Mouse (Mus musculus): Measurements from ENCODE around the gene Ranbp10. TPM values are rescaled to one million over a fixed set of nuclear protein-coding genes. Genes with fewer than 3 reads are reported as not detected.

Gene Ranbp10
- 9.6 and 11.4 TPM in 2 replicates for polyA plus RNA-seq (2016; fragmentation: Nextera tagmentation; extraction: Ambion mirVana)

DNA sequence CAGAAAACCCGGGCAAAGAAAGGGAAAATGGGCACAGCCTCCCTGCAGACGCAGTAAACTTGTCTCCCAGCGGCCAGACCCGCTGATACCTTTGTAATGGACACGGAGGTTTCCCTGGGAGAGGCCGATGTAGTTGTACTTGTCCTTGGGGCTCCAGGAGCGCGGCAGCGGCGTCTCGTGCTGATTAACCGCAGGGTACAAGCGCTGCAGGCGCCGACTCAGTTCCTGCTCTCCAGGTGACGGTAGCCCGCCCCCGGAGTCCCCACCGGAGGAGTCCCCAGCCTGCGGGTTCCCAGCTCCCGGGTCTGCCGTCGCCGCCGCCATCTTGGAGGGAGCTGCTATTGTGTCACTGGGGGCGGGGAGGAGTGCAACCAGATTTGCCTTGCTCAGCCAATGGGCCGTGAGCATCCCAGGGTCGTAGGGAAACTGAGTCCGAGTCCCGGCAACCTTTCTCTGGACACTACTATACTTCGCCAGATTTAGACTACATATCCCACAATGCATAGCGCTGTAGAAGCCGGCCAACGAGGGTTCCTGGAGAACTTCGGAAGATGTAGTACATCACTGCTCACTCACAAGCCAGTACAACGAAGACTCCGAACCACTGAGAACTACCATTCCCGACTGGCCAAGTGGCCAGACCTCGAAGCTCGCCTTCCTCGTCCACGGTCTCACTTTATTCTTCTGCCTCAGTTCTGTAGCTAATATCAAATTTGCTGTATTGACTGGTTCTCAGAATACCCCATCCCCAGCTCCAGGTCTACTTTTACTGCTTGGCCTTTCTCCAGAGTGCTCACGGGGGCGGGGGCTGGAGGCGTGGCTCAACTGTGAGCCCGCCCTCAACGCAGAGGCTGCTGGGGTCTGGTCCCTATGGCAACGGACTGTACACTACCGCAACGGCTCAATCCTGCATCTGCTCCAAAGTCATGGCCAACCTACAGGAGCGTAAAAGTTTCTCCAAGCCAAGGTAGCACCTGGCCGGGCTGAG, at the start of gene Ranbp10, which contains the start of gene Tsnaxip1:
TSS of gene Ranbp10 (minus strand) at position 490 of the 988 bp plus-strand sequence.
TSS of gene Tsnaxip1 (plus strand) at position 871 of the 988 bp plus-strand sequence.
- peaks cover 38% of the 10 kb centered on the region for H3K36me3 ChIP-seq
- H3K4me3 ChIP-seq: peak within 1 kb of the TSS; percentile 97
- WGBS: under 1% methylated on average over 52 of the region's 52 CpGs
- H3K4me1 ChIP-seq: peaks cover 20% of the 10 kb centered on the region
- H3K27ac ChIP-seq (replicated peaks): peak within 1 kb of the TSS; percentile 94
- no peaks in the 10 kb centered on the region for H3K9me3 ChIP-seq (replicated peaks)
- H3K27me3 ChIP-seq (ENCODE audit: low read depth, poor library complexity, severe bottlenecking): no peaks in the 10 kb centered on the region
- peak; percentile 96 for DNase-seq (ENCODE audit: low spot score)

- no peaks in the 10 kb centered on the region for H3K27me3 ChIP-seq (ENCODE audit: low read depth, poor library complexity, severe bottlenecking)
- no peak overlapping the region for H3K27ac ChIP-seq (replicated peaks)
- no peaks in the 10 kb centered on the region for H3K9me3 ChIP-seq (replicated peaks)
- peaks cover 94% of the 10 kb centered on the region for H3K36me3 ChIP-seq
- 87% methylated on average over 6 of the region's 6 CpGs for WGBS
- no peak for DNase-seq (ENCODE audit: low spot score)
- H3K4me3 ChIP-seq: no peak overlapping the region
- no peaks in the 10 kb centered on the region for H3K4me1 ChIP-seq
Observed at GRCm38 (mm10) chr8:105874301-105874700, 47.2 kb upstream of the Ranbp10 start.

DNA sequence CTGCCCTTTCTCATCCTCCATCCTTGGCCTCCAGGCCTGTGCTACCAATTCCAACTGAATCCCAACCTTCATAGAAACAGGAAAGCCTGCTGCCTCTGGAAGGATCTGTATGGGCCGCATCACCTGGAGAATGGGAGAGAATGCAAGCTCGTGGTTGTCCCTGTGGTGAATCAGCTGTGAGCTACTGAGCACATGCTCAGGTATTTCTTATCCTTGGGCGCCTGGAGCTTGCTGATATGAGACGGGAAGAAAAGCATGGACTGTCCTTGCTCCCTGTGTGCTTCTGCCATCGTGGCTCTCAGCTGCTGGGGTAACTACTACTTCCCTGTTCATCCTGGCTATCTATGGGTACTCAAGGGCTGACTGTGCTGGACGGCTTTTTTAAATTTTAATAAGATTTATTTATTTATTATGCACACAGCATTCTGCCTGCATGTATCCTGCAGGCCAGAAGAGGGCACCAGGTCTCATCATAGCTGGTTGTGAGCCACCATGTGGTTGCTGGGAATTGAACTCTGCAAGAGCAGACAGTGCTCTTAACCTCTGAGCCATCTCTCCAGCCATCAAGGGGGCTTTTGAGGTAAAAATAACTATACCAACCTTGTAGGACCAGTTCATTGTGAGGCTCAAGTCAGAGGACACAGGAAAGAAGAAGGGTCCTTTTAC, 39.3 kb upstream of the Ranbp10 start:
- DNase-seq (ENCODE audit: low spot score): no peak
- peaks cover 87% of the 10 kb centered on the region for H3K36me3 ChIP-seq
- no peak overlapping the region for H3K4me3 ChIP-seq
- no peaks in the 10 kb centered on the region for H3K27me3 ChIP-seq (ENCODE audit: low read depth, poor library complexity, severe bottlenecking)
- peaks cover 22% of the 10 kb centered on the region for H3K4me1 ChIP-seq
- 88% methylated on average over 6 of the region's 6 CpGs for WGBS
- H3K9me3 ChIP-seq (replicated peaks): no peaks in the 10 kb centered on the region
- H3K27ac ChIP-seq (replicated peaks): no peak overlapping the region

GRCm38 (mm10) chr8:105861951-105862350, 34.8 kb upstream of the Ranbp10 start:
- 10% methylated on average over 1 of the region's 1 CpGs for WGBS
- Histone ChIP-seq H3K4me3 (peak overlapping the region; percentile 69), H3K9me3 (replicated peaks) (no peaks in the 10 kb centered on the region), H3K27me3 (ENCODE audit: low read depth, poor library complexity, severe bottlenecking) (no peaks in the 10 kb centered on the region), H3K4me1 (peaks cover 61% of the 10 kb centered on the region), H3K27ac (replicated peaks) (peak overlapping the region; percentile 99; the same call in 1 of the 2 replicates), H3K36me3 (peaks cover 68% of the 10 kb centered on the region)
- no peak for DNase-seq (ENCODE audit: low spot score)

GRCm38 (mm10) chr8:105860143-105860981, 33.2 kb upstream of the Ranbp10 start, which contains the start of gene Nutf2:
Gene Nutf2, plus strand, starts transcription at chr8:105860580.
- H3K4me1 ChIP-seq: peaks cover 77% of the 10 kb centered on the region
- under 1% methylated on average over 58 of the region's 59 CpGs for WGBS

DNA sequence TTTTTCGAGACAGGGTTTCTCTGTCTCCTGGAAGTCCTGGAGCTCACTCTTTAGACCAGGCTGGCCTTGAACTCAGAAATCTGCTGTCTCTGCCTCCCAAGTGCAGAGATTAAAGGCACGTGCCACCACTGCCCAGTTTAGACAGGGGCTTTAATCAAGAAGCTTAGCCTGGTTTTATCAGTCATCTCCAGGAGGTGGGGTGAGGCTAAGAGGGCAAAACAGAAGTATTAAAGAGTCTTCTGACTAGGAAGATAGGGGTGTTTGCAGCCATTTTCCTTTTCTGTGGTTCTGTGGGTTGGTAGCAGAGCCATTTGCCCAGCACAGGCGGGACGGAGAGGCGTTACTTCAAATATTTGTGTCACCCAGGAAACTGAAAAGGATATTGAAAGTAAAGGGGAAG, 32.2 kb upstream of the Ranbp10 start:
- Histone ChIP-seq H3K27me3 (ENCODE audit: low read depth, poor library complexity, severe bottlenecking) (no peaks in the 10 kb centered on the region), H3K36me3 (peaks cover 44% of the 10 kb centered on the region), H3K27ac (replicated peaks) (peak overlapping the region; percentile 99; the same call in 1 of the 2 replicates), H3K4me1 (peaks cover 78% of the 10 kb centered on the region), H3K4me3 (0 out of 2 replicates have a peak overlapping the region, but pooled peaks have one; percentile 69), H3K9me3 (replicated peaks) (no peaks in the 10 kb centered on the region)
- 73% methylated on average over 5 of the region's 5 CpGs for WGBS
- DNase-seq (ENCODE audit: low spot score): no peak

More at GRCm38 (mm10) chr8:105860143-105860981, 33.2 kb upstream of the Ranbp10 start, which contains the start of gene Nutf2:
- Histone ChIP-seq H3K4me3 (peak within 1 kb of the TSS; percentile 69), H3K27me3 (ENCODE audit: low read depth, poor library complexity, severe bottlenecking) (no peaks in the 10 kb centered on the region), H3K9me3 (replicated peaks) (no peaks in the 10 kb centered on the region), H3K27ac (replicated peaks) (peak within 1 kb of the TSS; percentile 99), H3K36me3 (peaks cover 53% of the 10 kb centered on the region)
- DNase-seq (ENCODE audit: low spot score): peak; percentile 98

DNA sequence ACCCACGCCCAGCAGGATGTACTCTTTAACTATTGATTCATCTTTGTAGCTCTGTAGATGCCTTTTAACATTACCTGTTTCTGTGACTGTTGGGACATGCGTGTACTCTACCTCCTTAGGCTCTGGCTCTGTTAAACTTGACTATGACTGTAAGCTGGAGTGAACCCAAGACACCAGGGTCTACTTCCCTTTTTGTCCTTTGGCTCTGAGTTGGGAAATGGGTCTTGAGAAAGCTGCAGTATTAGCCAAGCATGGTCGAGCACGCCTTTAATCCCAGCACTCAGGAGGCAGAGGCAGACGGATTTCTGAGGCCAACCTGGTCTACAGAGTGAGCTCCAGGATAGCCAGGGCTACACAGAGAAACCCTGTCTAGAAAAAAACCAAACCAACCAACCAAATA, 31.3 kb upstream of the Ranbp10 start:
- peaks cover 74% of the 10 kb centered on the region for H3K4me1 ChIP-seq
- H3K27me3 ChIP-seq (ENCODE audit: low read depth, poor library complexity, severe bottlenecking): no peaks in the 10 kb centered on the region
- 88% methylated on average over 5 of the region's 5 CpGs for WGBS
- H3K36me3 ChIP-seq: peaks cover 36% of the 10 kb centered on the region
- H3K4me3 ChIP-seq: no peak overlapping the region; the same call in 1 of the 2 replicates
- no peak overlapping the region for H3K27ac ChIP-seq (replicated peaks)
- no peak for DNase-seq (ENCODE audit: low spot score)
- no peaks in the 10 kb centered on the region for H3K9me3 ChIP-seq (replicated peaks)

DNA sequence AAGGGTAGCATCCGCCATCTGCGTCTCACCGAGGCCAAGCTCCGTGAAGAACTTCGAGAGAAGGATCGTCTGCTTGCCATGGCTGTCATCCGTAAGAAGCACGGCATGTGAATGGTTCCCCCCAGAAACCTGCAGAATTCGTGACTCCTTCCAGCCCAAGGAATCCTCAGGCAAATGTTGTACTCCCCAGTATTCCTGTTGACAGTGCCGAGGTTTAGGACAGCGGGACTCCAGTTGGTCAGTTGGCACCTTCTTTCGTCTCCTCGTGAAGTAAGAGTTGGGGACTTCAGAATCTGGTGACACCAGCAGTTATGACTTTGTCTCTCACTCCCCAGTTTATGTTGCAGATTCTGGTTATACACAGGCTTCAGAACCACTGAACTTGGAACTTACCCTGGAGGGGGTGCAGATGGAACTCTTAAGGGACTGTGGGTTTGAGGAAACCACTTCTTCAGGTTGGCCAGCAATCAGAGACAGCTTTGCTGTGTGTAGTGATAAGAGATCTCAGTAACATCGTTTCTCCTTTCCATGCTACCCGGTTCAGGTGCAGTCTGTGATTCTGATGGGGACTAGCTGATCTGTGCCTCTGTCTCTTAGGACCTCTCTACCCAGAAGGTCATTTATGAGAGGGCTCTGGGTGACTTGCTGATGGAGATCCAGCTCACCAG, 29.2 kb upstream of the Ranbp10 start:
- Histone ChIP-seq H3K9me3 (replicated peaks) (no peaks in the 10 kb centered on the region), H3K4me3 (peak overlapping the region; percentile 88), H3K27ac (replicated peaks) (peak overlapping the region; percentile 94), H3K36me3 (peaks cover 26% of the 10 kb centered on the region), H3K27me3 (ENCODE audit: low read depth, poor library complexity, severe bottlenecking) (no peaks in the 10 kb centered on the region), H3K4me1 (peaks cover 62% of the 10 kb centered on the region)
- 31% methylated on average over 15 of the region's 15 CpGs for WGBS
- DNase-seq (ENCODE audit: low spot score): no peak

- no peak for DNase-seq (ENCODE audit: low spot score)
- under 1% methylated on average over 71 of the region's 71 CpGs for WGBS
- H3K4me1 ChIP-seq: peaks cover 67% of the 10 kb centered on the region
- peaks cover 24% of the 10 kb centered on the region for H3K36me3 ChIP-seq
- no peaks in the 10 kb centered on the region for H3K27me3 ChIP-seq (ENCODE audit: low read depth, poor library complexity, severe bottlenecking)
- no peaks in the 10 kb centered on the region for H3K9me3 ChIP-seq (replicated peaks)
- H3K27ac ChIP-seq (replicated peaks): peak overlapping the region; percentile 94
- H3K4me3 ChIP-seq: peak overlapping the region; percentile 88
Observed at GRCm38 (mm10) chr8:105855248-105856167, 28.4 kb upstream of the Ranbp10 start.

DNA sequence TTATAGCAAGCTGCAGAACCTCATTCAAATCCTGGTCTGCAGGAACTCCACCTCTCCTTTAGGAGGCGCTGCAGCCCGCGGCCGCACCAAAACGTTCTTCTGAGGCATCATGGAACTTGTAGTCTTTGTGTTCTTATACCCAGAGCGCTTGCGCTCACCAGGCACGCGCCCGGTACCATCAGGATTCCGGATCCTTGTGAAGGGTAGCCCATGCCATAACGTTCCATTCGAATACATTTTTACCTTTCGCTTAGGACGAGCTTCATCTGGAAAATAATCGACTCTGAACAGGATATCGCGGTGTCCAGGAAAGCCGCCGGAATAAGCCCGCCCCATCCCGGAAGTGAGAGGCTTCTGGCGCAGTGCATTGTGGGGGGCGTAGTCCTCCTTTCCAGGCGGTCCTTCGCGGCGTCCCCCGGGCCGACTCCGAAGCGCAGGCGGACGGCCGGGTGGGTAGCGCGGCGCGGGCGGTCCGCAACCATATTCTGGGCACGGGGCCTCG, 27.6 kb upstream of the Ranbp10 start, which contains the start of gene Thap11:
TSS of gene Thap11 (plus strand) at position 418 of the 502 bp plus-strand sequence.
- no peaks in the 10 kb centered on the region for H3K27me3 ChIP-seq (ENCODE audit: low read depth, poor library complexity, severe bottlenecking)
- H3K9me3 ChIP-seq (replicated peaks): no peaks in the 10 kb centered on the region
- peak; percentile 96 for DNase-seq (ENCODE audit: low spot score)
- peaks cover 21% of the 10 kb centered on the region for H3K36me3 ChIP-seq
- WGBS: under 1% methylated on average over 43 of the region's 43 CpGs
- peak within 1 kb of the TSS; percentile 88 for H3K4me3 ChIP-seq
- H3K27ac ChIP-seq (replicated peaks): peak within 1 kb of the TSS; percentile 94
- H3K4me1 ChIP-seq: peaks cover 63% of the 10 kb centered on the region

All from midbrain, embryonic 10.5 days (tissue).